In the genomic region with DNA sequence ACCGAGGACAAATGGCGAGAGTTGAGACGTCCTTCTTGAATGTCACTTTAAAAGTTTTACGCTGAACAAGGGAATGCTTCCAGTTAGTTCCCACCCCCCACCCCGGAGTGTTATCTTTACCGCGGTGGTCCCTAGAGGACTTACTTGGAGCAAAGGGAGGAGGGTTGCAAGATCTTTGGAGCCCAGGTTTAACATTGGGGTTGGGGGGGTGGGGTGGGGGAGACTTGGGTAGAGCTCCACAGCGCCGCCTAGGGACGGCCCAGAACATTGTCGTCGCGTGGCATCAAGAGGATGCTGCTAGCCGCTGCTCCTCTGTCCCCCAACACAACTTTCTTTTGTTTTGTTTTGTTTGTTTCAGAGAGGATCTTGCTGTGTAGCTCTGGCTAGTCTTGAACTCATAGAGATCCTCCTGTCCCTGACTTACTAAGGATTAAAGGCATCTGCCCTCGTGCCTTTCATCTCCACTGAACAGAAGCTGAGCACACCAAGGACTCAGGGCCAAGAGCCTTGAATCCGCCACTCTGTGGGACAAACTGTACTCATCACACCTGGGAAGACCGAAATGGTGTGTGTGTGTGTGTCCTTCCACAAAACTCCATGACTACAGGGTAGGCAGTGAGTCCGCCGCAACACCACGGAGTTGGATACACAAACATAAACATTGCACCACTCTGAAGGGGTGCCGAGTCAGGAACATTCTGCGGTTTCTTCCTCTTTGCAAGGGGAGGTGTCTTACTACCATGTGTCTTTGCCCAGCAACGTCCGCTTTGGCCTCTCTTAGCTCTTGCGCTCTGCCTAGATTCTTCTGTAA, we compare ENCODE assay signal across 8 mouse cellular contexts. TPM values are rescaled to one million over a fixed set of nuclear protein-coding genes. Genes with fewer than 3 reads are reported as not detected.
DNase-seq lines count a peak whose midpoint lies in the region; ATAC-seq and TF ChIP-seq lines count a peak whose summit lies in the region.

No protein-coding gene starts in this region.

- peaks cover 12% of the 10 kb centered on the region for H3K36me3 ChIP-seq in kidney, adult 2 months (ENCODE audit: control insufficient read depth, insufficient read depth, low read length)
- H3K36me3 ChIP-seq in midbrain, embryonic 15.5 days (replicated peaks): no peaks in the 10 kb centered on the region
- H3K36me3 ChIP-seq in stomach, embryonic 15.5 days: no peaks in the 10 kb centered on the region

- peak overlapping the region; percentile 80 for H3K4me3 ChIP-seq in kidney, adult 2 months (ENCODE audit: insufficient read depth, low read depth, low read length)
- peak overlapping the region; percentile 86 for H3K4me3 ChIP-seq in midbrain, embryonic 15.5 days
- H3K4me3 ChIP-seq in stomach, embryonic 15.5 days (replicated peaks): peak overlapping the region; percentile 73

- no peaks in the 10 kb centered on the region for H3K9me3 ChIP-seq in midbrain, embryonic 15.5 days
- no peaks in the 10 kb centered on the region for H3K9me3 ChIP-seq in stomach, embryonic 15.5 days

- H3K27ac ChIP-seq in kidney, adult 2 months (ENCODE audit: insufficient read depth, low read depth, low read length): peak overlapping the region; percentile 100
- peak overlapping the region; percentile 97 for H3K27ac ChIP-seq in midbrain, embryonic 15.5 days
- peak overlapping the region; percentile 98 for H3K27ac ChIP-seq in stomach, embryonic 15.5 days

- peak; percentile 71 for DNase-seq in urinary bladder, postnatal 25 days (ENCODE audit: low spot score)
- no peak for DNase-seq in urinary bladder, adult 18-20 months (ENCODE audit: low spot score in 2 of 2)
- peak; percentile 74 to 76 for DNase-seq in cerebellum, postnatal 36 days
- peak; percentile 73 for DNase-seq in gastrocnemius, postnatal 25 days
- peak; percentile 83 for DNase-seq in kidney, adult 2 months
- peak; percentile 90 for DNase-seq in liver

- peak overlapping the region; percentile 64 for H3K4me2 ChIP-seq in midbrain, embryonic 15.5 days
- peak overlapping the region; percentile 89 for H3K4me2 ChIP-seq in stomach, embryonic 15.5 days

- no peak for TF ChIP-seq POLR2A in kidney, adult 2 months (IDR thresholded peaks at IDR 0.05; ENCODE audit: low read depth, low read length)

- TF ChIP-seq CTCF in kidney, adult 2 months (conservative IDR thresholded peaks at IDR 0.05; ENCODE audit: insufficient read depth, insufficient read length, low read depth, low read length): peak; percentile 73

- 27% methylated on average over 25 of the region's 25 CpGs for WGBS in kidney, adult 2 months
- 24% methylated on average over 25 of the region's 25 CpGs for WGBS in midbrain, embryonic 15.5 days
- 22% methylated on average over 25 of the region's 25 CpGs for WGBS in stomach, embryonic 15.5 days

- ATAC-seq in midbrain, embryonic 15.5 days (replicated peaks): no peak
- peak; percentile 13 for ATAC-seq in stomach, embryonic 15.5 days (ENCODE audit: insufficient read depth, low FRiP score, low read depth)

- no peaks in the 10 kb centered on the region for H3K27me3 ChIP-seq in kidney, adult 2 months (replicated peaks; ENCODE audit: control insufficient read depth, insufficient read depth, low read length)
- H3K27me3 ChIP-seq in midbrain, embryonic 15.5 days (replicated peaks): no peaks in the 10 kb centered on the region
- no peaks in the 10 kb centered on the region for H3K27me3 ChIP-seq in stomach, embryonic 15.5 days (replicated peaks)

- H3K9ac ChIP-seq in midbrain, embryonic 15.5 days: peak overlapping the region; percentile 90
- H3K9ac ChIP-seq in stomach, embryonic 15.5 days: peak overlapping the region; percentile 59; the same call in 1 of the 2 replicates

- H3K4me1 ChIP-seq in kidney, adult 2 months (ENCODE audit: control insufficient read depth, insufficient read depth, low read length): peaks cover 11% of the 10 kb centered on the region
- peaks cover 34% of the 10 kb centered on the region for H3K4me1 ChIP-seq in midbrain, embryonic 15.5 days
- H3K4me1 ChIP-seq in stomach, embryonic 15.5 days: peaks cover 59% of the 10 kb centered on the region

RNA-seq across cellular contexts. Expression of gene Ergic1, which starts 52.1 kb away (rescaled TPM):
- 10 to 100 TPM; 52.0 to 61.0 TPM for total RNA-seq in gastrocnemius, postnatal 25 days (2021)
- polyA plus RNA-seq in kidney, adult 2 months (2012; rRNA removed): 131 and 141 TPM in 2 replicates
- 100 and 109 TPM in 2 replicates for polyA plus RNA-seq in midbrain, embryonic 15.5 days (2015; fragmentation: Nextera tagmentation; extraction: Ambion mirVana)
- 106 and 113 TPM in 2 replicates for polyA plus RNA-seq in stomach, embryonic 15.5 days (2015; fragmentation: Nextera tagmentation; extraction: Ambion mirVana)

RNA-seq across cellular contexts. Expression of gene Dusp1, which starts 52.8 kb away (rescaled TPM):
- 10 to 100 TPM; 49.2 to 82.2 TPM for total RNA-seq in gastrocnemius, postnatal 25 days (2021)
- 52.4 and 66.1 TPM in 2 replicates for polyA plus RNA-seq in kidney, adult 2 months (2012; rRNA removed)
- polyA plus RNA-seq in midbrain, embryonic 15.5 days (2015; fragmentation: Nextera tagmentation; extraction: Ambion mirVana): 42.5 and 42.8 TPM in 2 replicates
- 15.8 and 19.3 TPM in 2 replicates for polyA plus RNA-seq in stomach, embryonic 15.5 days (2015; fragmentation: Nextera tagmentation; extraction: Ambion mirVana)

Comparison
In these comparisons a context has a peak if more than half of its experiments do, and no peak if none do; other contexts are left out.
1. DNase-seq: peak in urinary bladder, postnatal 25 days (single experiment), cerebellum, postnatal 36 days (2 of 2), gastrocnemius, postnatal 25 days (single experiment), kidney, adult 2 months (single experiment) and liver (single experiment); none in urinary bladder, adult 18-20 months (0 of 2).
2. Peak in every context shown above with its lines, with median percentiles within 50 percentile points of each other: H3K27ac ChIP-seq and H3K4me3 ChIP-seq.